Mouse (Mus musculus) cortical plate, adult 2 months (tissue): Measurements from ENCODE around the gene AK157302.

Source experiments
- CTCF ChIP-seq: fragments of 200-500 bp; IDR thresholded peaks from 2 replicates; pipeline ENCODE4 v1.5.1; 2011; ENCODE audit warnings: mild to moderate bottlenecking, control low read depth, low read length; ENCODE audit not compliant: insufficient read depth; ENCODE audit errors: extremely low read depth
- POLR2A ChIP-seq: fragments of 200-500 bp; IDR thresholded peaks from 2 replicates; pipeline ENCODE4 v1.6.1; 2011; ENCODE audit warnings: mild to moderate bottlenecking, low read length, control low read depth; ENCODE audit not compliant: insufficient read depth; ENCODE audit errors: extremely low read depth

DNA sequence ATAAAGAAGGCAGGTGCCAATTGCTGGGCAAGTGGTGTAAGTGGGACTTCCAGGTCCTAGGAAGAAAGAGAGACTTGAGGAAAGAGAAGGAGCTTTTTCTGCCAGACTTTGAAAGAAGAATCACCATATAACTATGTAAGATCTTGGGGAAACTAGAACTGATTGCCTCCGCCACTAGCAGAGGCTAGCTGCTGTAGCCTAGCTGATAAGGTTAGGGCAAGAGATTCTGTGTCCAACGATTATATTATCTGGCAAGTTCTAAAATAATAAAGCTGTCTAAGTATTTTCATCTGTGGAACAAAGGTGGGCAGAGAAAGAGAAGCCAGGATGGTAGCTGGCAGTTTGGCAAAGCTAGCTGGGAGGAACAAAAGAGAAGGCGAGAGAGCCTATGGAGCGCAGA is 22.6 kb upstream of the AK157302 start:
- TF ChIP-seq CTCF (no peak), POLR2A (no peak)
